Mouse (Mus musculus): ENCODE measurements around the gene Arid5a. TPM values are rescaled to one million over a fixed set of nuclear protein-coding genes. Genes with fewer than 3 reads are reported as not detected.
A peak's percentile ranks its signal among the peaks of the same experiment; 100 is the strongest.

Arid5a gene
- total RNA-seq, 2 experiments from 2014 or later = 11.5 to 16.6 TPM

DNA sequence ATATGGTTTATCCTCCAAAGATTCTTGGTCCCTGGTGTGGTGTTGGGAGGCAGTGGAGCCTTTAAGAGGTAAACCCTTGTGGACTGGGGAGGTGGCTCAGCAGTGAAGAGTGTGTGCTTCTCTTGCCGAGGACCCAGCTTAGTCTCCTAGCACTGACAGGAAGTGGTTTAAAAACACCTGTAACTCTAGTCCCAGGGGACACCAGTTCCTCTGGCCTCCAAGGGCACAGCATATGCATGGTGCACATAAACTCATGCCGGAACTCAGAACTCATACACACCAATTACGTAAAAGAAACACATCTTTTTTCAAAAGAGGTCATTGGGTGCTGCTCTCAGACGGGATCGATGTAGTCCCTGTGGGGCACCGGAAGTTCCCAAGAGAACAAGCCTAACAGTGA lies 25.7 kb upstream of the Arid5a start:
- no peak for DNase-seq (ENCODE audit: extremely low spot score in 1 of 2, low spot score in 1 of 2)

DNA sequence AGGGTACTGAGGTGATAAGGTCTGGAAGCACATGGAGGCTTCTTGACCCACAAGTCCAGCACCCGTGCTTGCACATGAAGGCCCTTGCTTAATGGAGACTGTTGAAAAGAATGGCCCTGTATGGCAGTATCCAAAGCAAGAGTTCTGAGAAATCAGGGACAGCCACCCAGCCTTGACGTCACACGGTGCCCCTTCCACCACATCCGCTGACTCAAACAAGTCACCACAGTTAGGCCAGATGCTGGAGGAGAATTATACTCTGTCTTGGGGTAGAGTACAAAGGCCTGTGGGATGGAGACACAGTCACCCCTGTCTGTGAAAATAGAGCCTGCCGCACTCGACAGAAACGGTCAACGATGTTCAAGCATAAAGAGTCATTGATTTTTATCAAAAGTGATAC lies 14.1 kb upstream of the Arid5a start:
- DNase-seq (ENCODE audit: extremely low spot score in 1 of 2, low spot score in 1 of 2) = no peak

DNA sequence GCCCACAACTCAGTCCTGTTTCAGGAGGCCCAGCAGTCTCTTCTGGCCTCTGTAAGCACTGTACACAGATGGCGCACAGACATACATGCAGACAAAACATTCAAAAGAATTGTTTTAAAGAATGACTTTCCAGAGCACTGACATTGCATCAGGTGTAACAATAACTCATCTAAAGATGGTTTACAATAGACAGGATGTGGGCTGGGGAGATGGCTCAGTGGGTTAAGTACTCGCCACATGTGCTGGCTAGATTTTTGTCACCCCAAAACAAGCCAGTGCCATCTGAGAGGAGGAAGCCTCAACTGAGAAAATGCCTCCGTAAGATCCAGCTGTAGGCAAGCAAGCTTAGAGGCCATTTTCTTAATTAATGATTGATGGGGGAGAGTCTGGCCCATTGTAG lies 13.1 kb upstream of the Arid5a start:
- DNase-seq (ENCODE audit: extremely low spot score in 1 of 2, low spot score in 1 of 2) = no peak

DNA sequence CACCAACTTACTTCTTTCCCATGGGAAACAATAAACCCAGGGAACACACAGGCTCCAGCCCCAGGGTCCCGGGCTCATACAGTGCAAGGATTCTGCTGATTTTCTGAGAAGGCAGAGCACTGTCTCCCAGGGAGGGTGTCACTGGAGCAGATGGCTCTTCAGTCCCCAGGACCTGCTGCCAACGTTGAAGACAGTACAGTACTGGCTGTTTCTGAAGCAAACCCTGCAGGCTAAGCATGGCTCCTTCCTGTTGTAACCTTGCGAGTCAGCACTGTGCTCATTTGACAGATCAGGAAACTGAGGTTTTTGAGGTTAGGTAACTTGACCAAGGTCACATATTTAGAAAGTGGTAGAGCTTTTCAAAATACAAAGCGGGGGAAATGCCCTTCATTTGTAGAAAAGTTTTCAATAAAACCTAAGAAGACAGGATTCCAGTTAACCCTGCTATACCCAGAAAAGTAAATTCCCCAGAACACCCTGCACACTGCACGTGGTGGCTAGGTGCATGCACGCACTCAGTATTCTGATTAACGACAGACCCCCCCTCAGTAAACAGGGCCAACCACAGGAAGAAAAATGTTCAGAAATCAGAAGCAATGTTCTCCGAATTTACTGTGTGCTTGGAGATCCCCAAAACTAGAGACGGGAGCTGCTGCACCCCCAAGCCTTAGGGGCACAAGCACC lies 10.9 kb upstream of the Arid5a start:
- DNase-seq (ENCODE audit: extremely low spot score in 1 of 2, low spot score in 1 of 2) = no peak

DNA sequence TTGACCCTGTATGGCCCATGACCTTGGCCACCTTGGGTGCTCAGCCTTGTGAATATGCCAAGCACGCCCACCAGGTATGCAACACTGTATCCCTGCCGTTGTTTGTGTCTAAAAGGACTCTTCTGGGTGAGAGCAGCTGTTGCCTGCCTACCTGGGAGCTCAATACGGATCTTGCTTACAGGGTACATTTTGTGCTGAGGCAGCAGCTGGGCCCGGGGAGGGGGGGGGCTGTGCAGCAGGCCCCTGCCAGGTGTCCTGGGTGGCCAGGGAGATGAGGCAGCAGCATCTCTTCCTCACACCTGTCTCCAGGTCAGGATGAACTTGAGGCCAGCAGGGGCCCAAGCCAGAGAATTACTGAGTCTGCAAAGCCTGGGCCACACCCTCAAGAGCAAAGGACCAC lies 9.4 kb upstream of the Arid5a start:
- DNase-seq (ENCODE audit: extremely low spot score in 1 of 2, low spot score in 1 of 2) = no peak

DNA sequence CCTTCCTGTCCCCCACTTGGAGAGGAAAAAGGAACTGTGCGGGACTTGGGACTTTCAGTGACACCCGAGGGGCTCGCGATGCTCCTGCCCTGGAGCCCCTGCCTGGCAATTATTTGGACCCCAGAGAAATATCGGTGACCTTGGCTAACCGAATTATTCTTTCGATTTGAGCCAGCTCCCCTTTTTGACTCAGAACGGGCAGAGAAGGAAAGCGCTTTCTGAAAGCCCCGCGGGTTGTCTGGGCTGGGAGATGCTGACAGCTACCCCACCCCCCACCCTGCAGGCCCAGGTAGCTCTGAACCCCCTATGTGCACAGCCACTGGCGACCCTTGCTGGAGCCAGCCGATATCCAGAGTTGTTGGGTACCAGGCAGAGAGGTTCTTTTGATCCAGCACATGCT lies 8.4 kb upstream of the Arid5a start:
- no peak for DNase-seq (ENCODE audit: extremely low spot score in 1 of 2, low spot score in 1 of 2)

DNA sequence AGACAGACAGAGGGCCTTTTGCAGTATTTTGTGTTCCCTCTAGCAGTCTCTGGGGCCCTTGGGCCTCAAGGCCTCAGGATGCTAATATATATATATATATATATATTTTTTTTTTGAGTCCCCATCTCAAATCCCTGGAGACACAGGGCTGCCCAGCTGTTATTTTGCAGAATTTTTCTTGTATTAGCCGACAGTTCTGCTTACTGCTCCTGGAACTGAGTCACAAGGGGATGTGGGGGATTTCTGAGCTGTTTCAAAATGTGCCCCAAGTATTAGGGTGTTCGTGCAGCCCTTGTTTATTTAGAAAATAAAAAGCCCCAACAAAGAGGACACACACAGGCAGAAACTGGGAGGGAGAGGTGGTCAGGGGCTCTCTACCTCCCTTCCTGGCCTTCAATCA lies 7.9 kb upstream of the Arid5a start:
- no peak for DNase-seq (ENCODE audit: extremely low spot score in 1 of 2, low spot score in 1 of 2)

DNA sequence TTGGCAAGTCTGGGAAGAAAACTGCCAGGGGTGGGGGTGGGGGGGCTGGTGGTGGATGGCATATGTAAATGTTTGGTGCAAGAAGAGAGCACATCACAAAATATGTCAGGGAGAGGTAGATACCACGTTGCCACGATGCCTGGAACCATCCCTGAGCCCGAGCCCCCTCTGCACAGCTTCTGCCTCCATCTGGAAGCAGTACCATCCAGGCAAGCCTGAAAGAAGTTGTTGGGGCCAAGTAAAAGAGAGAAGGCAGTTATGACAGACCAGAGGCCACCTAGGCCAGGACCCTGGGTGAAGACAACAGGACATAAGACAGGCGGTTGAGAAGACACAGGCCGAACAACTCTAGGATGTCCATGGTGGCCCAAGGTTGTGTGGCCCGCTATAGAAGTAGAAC lies 7.0 kb upstream of the Arid5a start:
- DNase-seq (ENCODE audit: extremely low spot score in 1 of 2, low spot score in 1 of 2) = no peak

DNA sequence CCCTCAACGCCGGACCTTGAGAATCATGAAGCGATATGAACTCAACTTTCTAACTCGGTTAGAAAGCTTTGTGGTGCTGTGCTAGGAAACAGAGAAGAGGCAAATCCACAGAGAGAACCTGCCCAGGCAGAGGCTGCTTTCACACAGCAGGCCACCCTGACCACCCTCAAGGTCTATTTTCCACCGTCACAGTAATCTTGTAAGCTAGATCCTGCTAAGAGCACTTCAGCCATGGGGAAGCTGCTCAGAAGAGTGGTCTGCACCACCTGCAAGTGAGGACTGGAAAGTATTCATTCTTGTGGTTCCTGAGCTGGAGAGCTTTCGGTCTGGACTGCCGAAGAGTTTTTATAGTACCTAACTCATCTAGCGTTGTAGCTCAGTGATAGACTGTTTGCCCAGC lies 5.3 kb upstream of the Arid5a start:
- DNase-seq (ENCODE audit: extremely low spot score in 1 of 2, low spot score in 1 of 2) = no peak

DNA sequence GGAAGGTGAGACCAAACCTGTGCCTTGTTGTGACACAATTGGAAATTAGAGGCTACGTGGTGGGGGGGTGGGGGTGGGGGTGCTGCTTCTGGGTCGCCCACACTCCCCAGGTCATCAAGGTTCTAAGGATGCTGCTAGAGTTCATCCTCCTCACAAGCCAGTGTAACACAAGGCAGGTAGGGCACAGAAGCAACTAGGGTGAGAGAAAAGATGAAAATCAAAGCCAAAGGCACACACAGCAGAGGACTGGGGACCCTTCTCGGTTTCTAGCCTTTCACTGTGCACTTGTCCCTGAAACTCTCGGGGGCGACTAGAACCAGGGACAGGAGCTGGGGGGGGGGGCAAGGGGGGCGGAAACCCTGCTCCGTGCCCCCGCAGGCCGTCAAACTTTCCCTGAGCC lies 4.6 kb upstream of the Arid5a start:
- no peak for DNase-seq (ENCODE audit: extremely low spot score in 1 of 2, low spot score in 1 of 2)

DNA sequence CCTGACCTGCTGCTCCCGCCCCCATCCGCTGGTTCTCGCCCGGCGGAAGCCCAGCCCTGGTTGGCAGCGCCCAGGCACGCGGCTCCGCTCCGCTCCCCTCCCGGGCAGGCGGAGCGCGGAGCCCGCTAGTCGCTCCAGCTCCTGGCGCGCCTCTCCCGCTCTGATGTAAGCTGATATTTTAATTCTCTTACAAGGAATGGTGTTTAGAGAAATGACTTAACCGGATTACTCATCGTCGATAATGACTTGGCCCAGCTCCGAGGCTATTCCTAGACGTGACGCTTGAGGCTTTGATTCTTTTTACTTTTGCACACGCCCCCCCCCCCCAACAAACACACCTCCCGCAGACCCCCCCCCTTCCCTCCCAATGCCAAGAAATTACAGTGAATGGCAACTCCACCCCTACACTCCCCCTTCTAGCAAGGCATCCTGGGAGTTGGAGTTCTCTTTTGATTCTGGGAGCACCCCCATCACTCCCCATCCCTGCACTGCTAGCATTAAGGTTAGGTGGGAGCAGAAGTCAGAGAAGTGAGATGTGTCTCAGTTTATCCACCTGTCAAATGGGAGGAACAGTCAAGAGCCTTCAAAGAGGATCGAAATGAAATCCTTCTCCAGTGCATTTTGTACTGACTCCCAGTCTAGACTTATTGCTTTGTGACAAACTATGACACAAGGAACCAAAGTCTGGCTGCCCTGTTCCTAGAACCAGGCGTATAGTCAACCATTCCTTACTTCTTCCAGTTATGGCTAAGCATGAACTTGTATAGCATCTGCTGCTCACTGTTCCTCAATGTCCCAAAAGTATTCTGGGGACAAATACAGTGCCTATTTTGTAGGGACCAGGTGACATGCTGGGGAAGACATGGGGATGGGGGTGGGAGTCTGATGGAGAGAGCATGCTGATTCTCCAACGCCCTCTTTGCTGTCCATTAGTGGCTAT lies 3.9 kb upstream of the Arid5a start:
- DNase-seq (ENCODE audit: extremely low spot score in 1 of 2, low spot score in 1 of 2) = peak; percentile 50 to 58

DNA sequence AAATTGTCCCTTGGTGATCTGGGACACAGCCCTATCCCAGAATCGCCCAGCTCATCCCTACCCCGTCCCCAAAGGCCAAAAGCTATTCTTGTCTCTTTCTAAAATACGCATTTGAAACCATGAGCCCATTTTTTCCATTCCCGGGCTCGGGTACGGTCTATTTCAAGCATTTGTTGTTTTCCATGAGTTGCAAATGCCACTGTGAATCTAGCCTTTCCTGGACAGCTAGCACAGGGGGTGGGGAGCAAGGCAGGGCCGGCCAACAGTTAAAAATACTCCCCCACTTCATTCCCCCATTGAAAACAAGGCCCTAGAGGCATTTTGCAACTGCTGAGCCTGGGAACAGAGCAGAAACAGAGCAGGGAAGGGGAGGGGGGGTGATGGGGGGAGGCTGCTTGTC lies 2.8 kb upstream of the Arid5a start:
- DNase-seq (ENCODE audit: extremely low spot score in 1 of 2, low spot score in 1 of 2) = no peak

DNA sequence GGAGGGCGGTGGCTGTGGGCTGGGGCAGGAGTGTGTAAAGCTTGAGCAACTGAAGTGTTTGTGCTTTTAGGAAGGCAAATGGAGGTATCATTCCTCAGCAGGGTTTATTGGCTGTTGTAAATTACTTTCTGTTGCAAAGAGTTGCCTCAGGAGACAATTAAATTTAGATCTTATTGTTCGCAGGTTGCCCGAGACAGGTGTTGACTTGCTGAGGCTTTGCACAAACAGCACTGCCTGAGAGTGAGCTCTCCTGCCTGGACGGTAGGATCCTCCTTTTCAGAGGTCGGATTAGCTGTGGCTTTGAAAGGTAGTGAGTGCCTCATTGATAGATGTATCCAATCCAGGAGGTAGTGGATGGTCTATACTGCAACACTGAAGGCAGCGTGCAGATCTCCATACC lies 1.4 kb upstream of the Arid5a start:
- DNase-seq (ENCODE audit: extremely low spot score in 1 of 2, low spot score in 1 of 2) = no peak

DNA sequence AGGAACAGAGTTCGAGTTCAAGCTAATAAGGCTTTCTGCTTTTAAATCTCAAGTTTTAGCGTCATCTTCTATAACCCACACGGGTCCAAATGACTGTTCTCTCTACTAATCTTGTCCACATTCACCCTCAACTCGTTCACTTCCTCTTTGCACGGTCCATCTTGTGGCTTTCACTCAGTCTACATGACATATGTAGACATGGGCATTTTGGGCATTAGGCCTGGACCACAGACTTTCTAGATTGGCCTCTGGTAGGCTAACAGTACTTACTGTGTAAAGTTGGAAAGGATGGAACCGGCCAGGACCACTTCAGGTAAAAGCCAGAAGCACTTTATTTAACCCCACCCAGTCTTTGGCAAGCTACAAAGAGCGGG lies 425 bp upstream of the Arid5a start:
- no peak for DNase-seq (ENCODE audit: extremely low spot score in 1 of 2, low spot score in 1 of 2)

DNA sequence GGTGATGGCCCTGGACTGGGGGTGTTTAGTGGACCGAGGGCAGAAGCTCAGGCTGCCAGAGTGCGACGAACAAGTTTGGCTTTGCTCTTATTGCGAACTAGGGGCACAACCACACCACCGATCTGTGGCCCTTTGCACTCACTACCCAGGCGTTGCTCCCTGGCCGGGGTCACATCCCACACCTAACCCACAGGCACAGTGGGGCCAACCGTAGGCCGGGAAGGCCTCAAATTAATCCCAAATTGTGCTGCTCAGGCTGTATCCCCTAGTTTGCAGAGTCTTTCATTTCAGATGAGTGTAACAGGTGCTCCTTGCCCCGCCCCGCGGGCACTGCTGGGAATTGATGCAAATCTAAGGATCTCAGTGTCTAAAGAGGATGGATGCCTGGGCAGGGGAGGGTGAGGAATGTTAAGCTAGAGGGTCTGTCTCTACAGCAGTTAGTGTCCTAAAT lies 943 bp downstream of the Arid5a start:
- no peak for DNase-seq (ENCODE audit: extremely low spot score in 1 of 2, low spot score in 1 of 2)

DNA sequence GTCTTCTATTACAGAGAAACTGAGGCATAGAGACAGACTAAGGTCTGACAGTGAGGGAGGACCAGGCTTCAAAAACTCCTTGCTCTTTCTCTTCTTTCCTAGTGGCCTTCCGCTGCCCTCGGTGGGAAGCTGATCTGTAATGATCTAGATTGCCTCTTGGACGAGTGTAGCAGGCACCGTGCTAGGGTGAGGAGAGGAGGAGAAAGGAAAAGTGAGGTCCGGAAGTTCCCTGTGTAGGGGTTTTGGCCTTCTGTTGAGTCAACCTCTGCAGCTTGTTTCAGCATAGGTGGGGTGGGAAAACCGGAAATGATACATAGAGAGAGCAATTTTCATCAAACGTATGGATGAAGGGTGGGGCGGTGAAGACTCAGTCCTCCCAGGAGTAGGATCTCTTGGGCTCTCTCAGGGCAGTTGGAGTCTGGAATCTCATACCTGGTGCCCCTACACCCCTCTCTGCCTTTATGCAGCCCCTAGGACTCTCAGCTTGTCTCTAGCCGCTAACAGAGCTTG lies 1.5 kb downstream of the Arid5a start:
- no peak for DNase-seq (ENCODE audit: extremely low spot score in 1 of 2, low spot score in 1 of 2)

DNA sequence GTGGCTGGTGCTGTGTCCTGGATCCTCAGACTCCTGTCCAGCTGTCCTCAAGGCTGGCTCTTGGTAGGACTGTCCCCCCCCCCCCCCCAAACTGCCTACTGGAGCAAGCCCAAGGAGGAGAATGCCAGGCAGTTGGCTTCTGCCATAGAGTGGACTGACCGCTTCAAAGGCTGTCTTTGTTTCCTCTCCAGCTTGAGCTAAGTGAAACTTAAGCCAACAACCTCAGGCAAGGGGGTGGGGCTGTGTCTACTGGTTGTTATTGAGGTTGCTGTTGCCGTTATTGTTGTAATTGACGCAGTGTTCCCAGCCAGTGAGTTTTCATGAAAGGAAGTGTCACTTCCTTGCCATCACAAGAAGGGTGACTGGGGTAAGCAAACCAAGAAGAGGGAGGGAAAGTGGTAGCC lies 2.0 kb downstream of the Arid5a start:
- DNase-seq (ENCODE audit: extremely low spot score in 1 of 2, low spot score in 1 of 2) = no peak

DNA sequence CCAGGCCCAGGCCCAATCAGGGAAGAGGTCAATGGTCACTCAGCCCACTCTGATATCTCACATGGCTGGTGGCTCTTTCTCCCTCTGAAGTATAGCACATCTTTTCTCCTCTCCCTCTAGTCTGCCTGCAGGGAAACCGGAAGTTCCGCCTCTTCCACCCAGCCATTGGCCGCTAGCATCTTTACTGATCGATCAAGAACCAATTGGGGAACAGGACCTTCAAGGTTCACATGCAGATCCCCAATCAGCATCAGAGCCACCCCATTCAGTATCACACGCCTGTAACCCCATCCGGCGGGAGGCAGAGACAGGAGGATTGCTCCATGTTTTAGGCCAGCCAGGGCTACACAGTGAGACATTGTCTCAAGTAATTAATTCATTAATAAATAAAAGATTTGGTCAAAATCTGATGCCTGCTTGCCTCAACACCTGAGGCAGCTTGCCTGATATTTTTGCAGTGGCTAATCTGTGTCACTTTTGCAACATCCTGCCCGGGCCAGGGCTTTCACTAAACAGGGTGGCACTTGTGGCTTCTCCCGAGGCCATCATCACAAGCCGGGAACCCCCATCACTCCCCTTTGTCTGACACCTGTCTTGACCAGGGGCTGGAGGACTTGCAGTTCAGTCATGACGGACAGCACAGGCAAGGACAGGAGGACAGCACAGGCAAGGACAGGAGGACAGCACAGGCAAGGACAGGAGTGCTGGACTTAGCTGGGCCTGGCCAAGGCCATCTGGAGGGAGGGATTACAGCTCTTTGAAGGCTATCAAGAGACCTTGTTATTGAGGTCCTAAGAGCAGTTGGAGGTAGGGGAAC lies 7.6 kb downstream of the Arid5a start:
- DNase-seq (ENCODE audit: extremely low spot score in 1 of 2, low spot score in 1 of 2) = no peak

DNA sequence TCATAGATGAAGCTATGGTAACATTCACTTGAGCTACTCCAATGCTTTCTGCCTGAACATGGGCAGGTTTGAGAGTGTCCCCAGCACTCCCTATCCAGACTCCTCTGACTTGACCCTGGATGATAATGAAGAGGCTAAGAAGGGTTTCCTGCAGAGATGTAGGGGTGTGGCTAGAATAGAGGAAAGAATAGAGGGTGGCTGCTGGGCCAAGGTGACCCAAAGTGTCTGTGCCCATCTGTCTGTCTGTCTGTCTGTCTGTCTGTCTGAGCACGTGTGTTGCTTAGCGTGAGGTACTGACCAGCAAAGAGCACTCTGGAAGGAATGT lies 8.2 kb downstream of the Arid5a start:
- no peak for DNase-seq (ENCODE audit: extremely low spot score in 1 of 2, low spot score in 1 of 2)

DNA sequence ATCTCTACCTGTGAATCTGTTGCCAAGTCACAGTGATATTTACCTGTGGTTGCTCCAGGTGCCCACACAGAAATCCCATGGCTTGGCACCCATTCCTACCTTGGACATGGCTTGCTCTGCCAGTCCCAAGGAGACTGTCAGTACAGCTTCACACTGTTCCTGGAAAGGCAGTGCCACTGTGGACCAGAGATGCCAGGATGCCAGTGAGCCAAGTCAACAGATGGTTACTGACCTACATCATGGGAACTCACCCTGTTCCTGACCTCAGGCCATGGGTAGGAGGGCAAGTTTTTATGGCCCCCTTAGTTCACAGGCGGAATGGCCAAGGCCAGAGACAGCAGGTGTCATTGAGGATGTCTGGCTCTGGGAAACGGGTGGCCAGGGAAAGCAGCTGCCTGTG lies 13.6 kb downstream of the Arid5a start:
- DNase-seq (ENCODE audit: extremely low spot score in 1 of 2, low spot score in 1 of 2) = no peak

Measured in layer of hippocampus, postnatal 25 days (tissue).